Mouse (Mus musculus): ENCODE measurements around the gene Kdelc2. TPM values are rescaled to one million over a fixed set of nuclear protein-coding genes. Genes with fewer than 3 reads are reported as not detected.

The Kdelc2 gene
- 1 to 10 TPM; 6.1 to 6.6 TPM for total RNA-seq (2021)

DNA sequence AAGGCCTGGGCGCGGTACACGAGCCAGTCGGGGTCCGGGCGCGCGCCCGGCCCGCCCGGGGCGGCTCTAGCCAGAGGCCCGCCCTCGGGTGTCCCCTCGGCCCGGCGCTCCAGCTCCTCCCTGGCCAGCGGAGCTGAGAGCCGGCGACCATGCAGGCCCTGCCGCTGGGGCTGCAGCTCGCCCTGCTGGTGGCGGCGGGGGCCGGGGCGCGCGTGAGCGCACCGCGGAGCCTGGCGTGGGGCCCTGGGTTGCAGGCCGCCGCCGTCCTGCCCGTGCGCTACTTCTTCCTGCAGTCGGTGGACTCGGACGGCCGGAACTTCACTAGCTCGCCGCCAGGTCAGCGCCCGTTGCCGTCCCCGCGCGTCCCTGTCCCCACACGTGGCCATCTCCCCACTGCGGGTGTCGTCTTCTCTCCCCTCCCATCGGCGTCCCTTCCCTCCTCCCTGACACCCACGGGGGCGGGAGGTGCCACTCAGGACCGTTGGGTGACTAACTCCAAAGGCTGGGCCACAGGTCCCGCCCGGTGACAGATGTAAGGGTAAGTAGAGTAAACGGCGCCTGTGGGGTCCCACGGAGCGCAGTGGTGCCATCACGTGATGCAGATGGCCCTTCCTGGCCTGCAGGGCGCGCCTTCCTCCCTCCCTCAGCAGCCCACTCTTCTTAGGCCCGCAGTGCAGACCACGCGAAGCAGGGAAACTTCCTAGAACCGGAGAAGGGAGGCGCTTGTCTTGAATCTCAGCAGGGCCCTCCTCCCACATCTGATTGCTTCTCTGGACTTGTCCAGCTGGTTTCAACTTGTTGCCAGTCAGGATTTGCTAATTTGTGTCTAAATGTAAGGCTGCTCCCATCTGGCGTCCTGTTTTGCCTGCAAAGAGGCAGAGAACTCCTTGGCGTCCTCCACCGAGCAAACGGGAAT lies at the start of gene Kdelc2:
Gene Kdelc2 (plus strand): TSS at position 75 of the 916 bp plus-strand sequence.
- peak; percentile 79 to 80 for DNase-seq (ENCODE audit: low spot score in 2 of 2)
- intact Hi-C loops (cut with DNase I), result loop anchor here (2.0 to 5.0 kb wide), 2 partner anchors 43 to 127 kb away; no protein-coding TSS in a partner anchor

- no peak for DNase-seq (ENCODE audit: low spot score in 2 of 2)
- intact Hi-C loops (cut with DNase I), result no loop called here
These were observed 48.7 kb upstream of the Kdelc2 start for GRCm38 (mm10) chr9:53335131-53335530.

DNA sequence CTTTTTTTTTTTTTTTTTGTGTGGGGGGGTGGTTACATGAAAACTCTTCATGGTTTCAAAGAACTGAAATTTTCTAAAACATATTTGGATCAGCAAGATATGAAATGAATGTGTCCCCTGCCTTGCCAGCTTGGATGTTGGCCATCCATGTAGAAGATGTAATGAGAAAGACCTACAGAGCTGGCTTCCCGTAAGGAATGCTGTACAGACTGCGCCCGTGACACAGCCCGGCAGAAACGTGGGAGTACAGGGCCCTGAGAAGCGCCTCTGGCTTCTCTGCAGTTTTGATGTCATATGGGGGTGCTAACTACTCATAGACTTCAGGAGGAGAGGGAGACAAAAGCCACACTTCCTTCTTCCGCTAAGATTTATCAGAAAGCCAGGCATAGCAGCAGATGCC lies 44.2 kb upstream of the Kdelc2 start:
- intact Hi-C loops (cut with DNase I), result loop anchor here (2.0 kb wide), 1 partner anchor 45 kb away; the partner anchor contains the start of gene Kdelc2
- no peak for DNase-seq (ENCODE audit: low spot score in 2 of 2)

DNA sequence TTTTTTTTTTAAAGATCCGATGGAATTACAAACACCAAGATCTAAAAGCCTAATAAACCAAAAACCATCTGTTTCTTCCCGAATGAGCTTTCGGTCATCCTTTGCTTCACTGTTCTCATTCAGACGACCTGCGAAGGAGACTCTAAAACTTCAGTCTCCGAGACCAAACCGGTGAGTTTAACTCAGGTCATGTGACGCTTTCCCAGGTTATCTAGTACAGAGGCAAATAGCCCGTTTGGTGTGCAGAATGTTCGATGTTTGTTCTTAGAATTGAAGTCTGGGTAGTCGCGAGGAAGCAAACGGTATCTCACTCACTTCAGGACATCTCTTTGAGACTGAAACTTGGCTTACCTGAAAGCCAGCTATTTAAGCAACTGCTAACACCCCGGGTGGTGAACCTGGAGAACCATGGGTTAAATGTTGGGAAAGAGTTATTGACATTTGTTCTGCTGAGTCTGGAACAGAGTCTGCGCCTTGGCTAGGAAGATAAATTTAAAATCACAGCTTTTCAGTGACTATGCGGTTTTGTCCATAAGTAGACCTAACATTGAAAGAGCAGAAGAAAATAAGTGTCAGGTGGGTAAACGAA lies 43.4 kb upstream of the Kdelc2 start:
- DNase-seq (ENCODE audit: low spot score in 2 of 2), result no peak
- intact Hi-C loops (cut with DNase I), result loop anchor here (2.0 kb wide), 1 partner anchor 44 kb away; the partner anchor contains the start of gene Kdelc2

DNA sequence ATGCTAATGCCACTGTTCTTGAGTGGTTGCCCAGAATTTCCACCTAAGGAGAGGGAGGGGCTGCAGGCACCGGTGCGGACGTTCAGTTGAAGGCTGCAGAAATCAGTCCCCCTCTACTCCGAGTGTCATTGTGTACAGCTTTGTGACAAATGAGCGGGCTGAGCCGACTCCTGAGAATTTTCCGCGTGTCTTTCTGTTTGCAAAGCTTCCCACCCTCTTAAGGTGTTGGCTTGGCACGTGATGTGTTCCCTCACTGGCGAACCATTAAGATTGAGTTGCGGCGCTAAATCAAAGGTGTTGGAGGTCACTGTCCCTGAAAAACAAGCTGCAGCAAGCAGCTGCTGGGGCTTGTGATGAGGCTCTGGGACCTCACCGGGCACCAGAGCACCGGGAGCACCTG lies 42.9 kb upstream of the Kdelc2 start:
- peak; percentile 44 to 46 for DNase-seq (ENCODE audit: low spot score in 2 of 2)
- intact Hi-C loops (cut with DNase I), result loop anchor here (2.0 kb wide), 1 partner anchor 44 kb away; the partner anchor contains the start of gene Kdelc2

DNA sequence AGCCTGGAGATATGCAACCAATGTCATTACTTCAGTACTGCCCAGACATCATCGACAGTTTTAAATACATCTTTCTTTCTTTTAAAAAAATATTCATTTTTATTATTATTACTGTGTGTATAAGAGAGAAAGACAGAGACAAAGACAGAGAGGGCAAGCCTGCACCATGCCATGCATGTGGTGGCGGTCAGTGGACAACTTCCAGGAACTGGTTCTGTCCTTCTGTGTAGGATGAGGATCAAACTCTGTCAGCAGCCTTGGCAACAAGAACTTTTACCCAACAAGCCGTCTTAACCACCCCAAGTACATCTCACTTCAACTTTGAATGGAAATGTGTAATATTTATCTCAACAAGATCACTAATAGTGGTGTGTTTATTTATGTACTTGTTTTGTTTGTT lies 41.8 kb upstream of the Kdelc2 start:
- intact Hi-C loops (cut with DNase I), result loop anchor here (2.0 kb wide), 1 partner anchor 43 kb away; the partner anchor contains the start of gene Kdelc2
- DNase-seq (ENCODE audit: low spot score in 2 of 2), result no peak

GRCm38 (mm10) chr9:53344646-53345432 lies 39.0 kb upstream of the Kdelc2 start:
- intact Hi-C loops (cut with DNase I), result no loop called here
- DNase-seq (ENCODE audit: low spot score in 2 of 2), result peak; percentile 54 to 71

DNA sequence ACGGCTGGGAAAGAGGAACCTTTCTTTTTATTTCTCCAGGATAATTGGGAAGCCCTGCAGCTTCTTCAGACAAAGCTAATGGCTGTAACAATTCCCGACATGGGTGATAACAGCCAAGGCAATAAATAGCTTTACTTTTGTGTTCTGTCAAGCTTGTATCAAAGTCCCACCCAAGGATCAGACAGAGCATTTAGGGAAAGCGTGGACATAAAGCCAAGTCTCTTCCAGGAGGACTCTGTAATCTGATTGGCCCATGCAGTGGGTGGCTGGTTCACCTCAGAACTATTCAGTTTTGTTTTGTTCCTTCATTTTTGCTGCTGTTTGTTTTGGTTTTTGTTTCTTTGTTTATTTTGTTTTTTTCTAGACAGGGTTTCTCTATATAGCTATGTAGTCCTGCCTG lies 38.1 kb upstream of the Kdelc2 start:
- no peak for DNase-seq (ENCODE audit: low spot score in 2 of 2)
- intact Hi-C loops (cut with DNase I), result no loop called here

- no peak for DNase-seq (ENCODE audit: low spot score in 2 of 2)
- intact Hi-C loops (cut with DNase I), result no loop called here
These were observed 37.4 kb upstream of the Kdelc2 start for GRCm38 (mm10) chr9:53346402-53346801.

- DNase-seq (ENCODE audit: low spot score in 2 of 2), result no peak
- intact Hi-C loops (cut with DNase I), result no loop called here
These were observed 34.6 kb upstream of the Kdelc2 start for GRCm38 (mm10) chr9:53349211-53349610.

GRCm38 (mm10) chr9:53350331-53350730 lies 33.5 kb upstream of the Kdelc2 start:
- DNase-seq (ENCODE audit: low spot score in 2 of 2), result no peak
- intact Hi-C loops (cut with DNase I), result no loop called here

- intact Hi-C loops (cut with DNase I), result no loop called here
- no peak for DNase-seq (ENCODE audit: low spot score in 2 of 2)
These were observed 31.9 kb upstream of the Kdelc2 start for GRCm38 (mm10) chr9:53351899-53352298.

DNA sequence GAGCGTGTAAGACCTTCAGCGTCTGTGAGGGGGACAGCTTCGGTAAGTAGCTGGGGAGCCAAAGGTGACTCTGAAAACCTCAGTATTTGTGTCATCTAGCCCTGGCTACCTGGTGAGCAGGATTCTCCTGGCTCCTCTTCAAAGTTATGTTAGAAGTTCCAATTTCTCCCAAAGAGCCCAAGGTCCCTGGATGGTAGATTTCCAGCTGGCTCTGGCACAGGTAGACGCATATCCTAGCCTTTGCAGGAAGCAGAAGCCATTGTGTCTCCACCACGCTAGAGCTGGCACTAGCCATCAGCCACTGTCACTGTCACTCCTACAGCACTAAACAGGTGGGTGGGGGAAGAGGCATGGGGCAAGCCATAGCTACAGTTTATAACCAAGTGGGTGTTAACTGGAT lies 30.7 kb upstream of the Kdelc2 start:
- DNase-seq (ENCODE audit: low spot score in 2 of 2), result no peak
- intact Hi-C loops (cut with DNase I), result no loop called here

- intact Hi-C loops (cut with DNase I), result no loop called here
- DNase-seq (ENCODE audit: low spot score in 2 of 2), result no peak
These were observed 27.3 kb upstream of the Kdelc2 start for GRCm38 (mm10) chr9:53356219-53357155.

GRCm38 (mm10) chr9:53371339-53371738 lies 12.5 kb upstream of the Kdelc2 start:
- no peak for DNase-seq (ENCODE audit: low spot score in 2 of 2)
- intact Hi-C loops (cut with DNase I), result no loop called here

DNA sequence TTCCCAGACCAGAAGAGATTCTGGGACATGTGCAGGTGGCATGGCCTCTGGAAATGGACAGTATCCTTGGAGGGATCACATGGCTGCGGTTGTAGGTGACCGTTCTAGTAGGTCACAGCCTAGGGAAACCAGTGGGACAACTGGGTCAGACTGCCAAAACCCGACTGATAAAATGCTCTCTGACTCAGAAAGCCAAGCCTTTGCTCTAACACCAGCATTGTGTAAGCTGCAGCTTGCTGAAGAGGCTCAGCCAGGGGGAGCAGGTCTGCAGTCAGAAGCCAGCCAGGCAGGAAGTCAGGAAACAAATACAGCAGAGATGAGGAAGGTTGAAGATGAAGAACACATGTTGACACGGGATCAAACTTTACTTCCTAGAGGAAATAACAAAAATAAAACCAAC lies 7.9 kb upstream of the Kdelc2 start:
- DNase-seq (ENCODE audit: low spot score in 2 of 2), result no peak
- intact Hi-C loops (cut with DNase I), result no loop called here

GRCm38 (mm10) chr9:53376820-53377219 lies 7.0 kb upstream of the Kdelc2 start:
- no peak for DNase-seq (ENCODE audit: low spot score in 2 of 2)
- intact Hi-C loops (cut with DNase I), result no loop called here

DNA sequence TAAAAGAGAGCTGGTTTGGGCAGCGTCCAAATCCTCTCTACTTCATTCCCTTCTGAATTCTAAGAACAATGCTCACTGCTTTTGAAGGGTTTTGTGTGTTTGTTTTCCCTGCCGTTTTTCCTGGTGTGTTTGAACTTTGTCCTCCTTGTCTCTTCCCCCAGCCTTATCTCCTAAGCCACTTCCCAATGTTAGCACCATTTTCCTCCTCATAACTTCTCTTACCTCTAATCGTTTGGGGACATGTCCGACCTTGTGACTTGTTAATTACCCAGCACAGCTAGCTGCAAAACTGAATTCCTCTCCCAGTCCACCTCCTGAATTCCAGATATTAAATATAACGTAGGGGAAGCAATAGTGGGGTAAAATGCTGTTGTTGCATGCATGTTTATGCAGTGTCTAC lies 6.2 kb upstream of the Kdelc2 start:
- intact Hi-C loops (cut with DNase I), result no loop called here
- DNase-seq (ENCODE audit: low spot score in 2 of 2), result no peak

DNA sequence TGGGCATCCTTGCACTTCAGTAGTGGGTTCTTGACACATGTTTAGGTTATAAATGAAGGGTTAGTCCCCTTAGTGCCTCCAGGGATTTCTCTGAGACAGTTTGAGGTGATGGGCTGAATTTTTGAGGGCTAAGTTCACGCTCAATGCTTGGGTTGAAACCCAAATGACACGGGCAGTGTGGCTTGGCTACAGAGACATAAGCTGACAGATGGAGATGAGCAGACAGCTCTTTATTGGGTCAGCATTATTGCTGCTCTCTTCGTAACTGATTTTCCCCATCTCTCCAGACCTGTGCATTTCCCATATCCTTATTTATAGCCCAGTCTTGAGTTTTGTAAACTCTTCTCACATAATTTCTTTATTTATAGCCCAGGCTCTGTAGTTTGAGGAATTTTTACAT lies 5.7 kb upstream of the Kdelc2 start:
- no peak for DNase-seq (ENCODE audit: low spot score in 2 of 2)
- intact Hi-C loops (cut with DNase I), result no loop called here

Data from left cerebral cortex, postnatal 36 days (tissue).